Mouse (Mus musculus): Measurements from ENCODE around the gene Ccl9. TPM values are rescaled to one million over a fixed set of nuclear protein-coding genes. Genes with fewer than 3 reads are reported as not detected.

Gene Ccl9
- polyA plus RNA-seq, 1 experiment: 0.62 TPM

- Histone ChIP-seq H3K27me3 (ENCODE audit: control insufficient read depth, insufficient read depth, low read length) (no peaks in the 10 kb centered on the region), H3K4me3 (replicated peaks; ENCODE audit: insufficient read depth, low read depth, low read length) (no peak overlapping the region), H3K27ac (ENCODE audit: insufficient read depth, low read length) (no peak overlapping the region), H3K4me1 (ENCODE audit: control insufficient read depth, insufficient read depth, low read length) (peaks cover 6% of the 10 kb centered on the region)
- DNase-seq: no peak
- 100% methylated on average over 1 of the region's 1 CpGs for WGBS
- TF ChIP-seq CTCF (IDR thresholded peaks at IDR 0.05; ENCODE audit: borderline replicate concordance, insufficient read depth, low read depth, low read length) (no peak), POLR2A (IDR thresholded peaks at IDR 0.05; ENCODE audit: borderline replicate concordance, insufficient read depth, low read length) (no peak)
Observed at GRCm38 (mm10) chr11:83533192-83533591, 45.2 kb downstream of the Ccl9 start.

DNA sequence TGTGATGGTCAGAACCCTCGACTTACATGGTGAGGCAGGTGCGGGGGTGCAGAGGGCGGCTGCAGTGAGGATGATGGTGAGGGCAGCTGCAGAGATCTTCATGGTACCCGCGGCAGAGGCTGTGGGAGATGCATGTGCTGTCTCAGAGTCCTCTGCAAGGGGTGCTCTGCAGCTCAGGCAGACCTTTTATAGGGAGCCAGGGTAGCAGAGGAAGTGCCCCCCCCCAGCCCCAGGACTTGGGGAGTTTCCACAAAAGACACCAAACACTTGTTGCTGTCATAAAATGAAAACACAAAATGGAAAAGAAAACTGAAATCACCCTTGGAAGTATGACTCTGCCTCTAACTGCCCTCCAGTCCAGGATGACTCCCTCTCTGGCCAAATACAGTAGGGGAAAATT lies 48.1 kb downstream of the Ccl9 start, which contains the start of gene Ccl5:
Gene Ccl5, minus strand, starts transcription at position 159 of the 400 bp plus-strand sequence.
- no peak for DNase-seq
- Histone ChIP-seq H3K27ac (ENCODE audit: insufficient read depth, low read length) (no peak within 1 kb of the TSS), H3K4me3 (replicated peaks; ENCODE audit: insufficient read depth, low read depth, low read length) (no peak within 1 kb of the TSS), H3K4me1 (ENCODE audit: control insufficient read depth, insufficient read depth, low read length) (peaks cover 6% of the 10 kb centered on the region), H3K27me3 (ENCODE audit: control insufficient read depth, insufficient read depth, low read length) (no peaks in the 10 kb centered on the region)
- no peak for TF ChIP-seq POLR2A (IDR thresholded peaks at IDR 0.05; ENCODE audit: borderline replicate concordance, insufficient read depth, low read length)
- TF ChIP-seq CTCF (IDR thresholded peaks at IDR 0.05; ENCODE audit: borderline replicate concordance, insufficient read depth, low read depth, low read length): no peak
- WGBS: 87% methylated on average over 5 of the region's 5 CpGs

- no peak for DNase-seq
- H3K27me3 ChIP-seq (ENCODE audit: control insufficient read depth, insufficient read depth, low read length): no peaks in the 10 kb centered on the region
- no peak for TF ChIP-seq POLR2A (IDR thresholded peaks at IDR 0.05; ENCODE audit: borderline replicate concordance, insufficient read depth, low read length)
- no peak for TF ChIP-seq CTCF (IDR thresholded peaks at IDR 0.05; ENCODE audit: borderline replicate concordance, insufficient read depth, low read depth, low read length)
- WGBS: 27% methylated on average over 12 of the region's 12 CpGs
- H3K27ac ChIP-seq (ENCODE audit: insufficient read depth, low read length): no peak overlapping the region
- no peak overlapping the region for H3K4me3 ChIP-seq (replicated peaks; ENCODE audit: insufficient read depth, low read depth, low read length)
- H3K4me1 ChIP-seq (ENCODE audit: control insufficient read depth, insufficient read depth, low read length): no peaks in the 10 kb centered on the region
Observed at GRCm38 (mm10) chr11:83529024-83529423, 49.4 kb downstream of the Ccl9 start.

Other genes with a start within 250 kb of the Ccl9 start
- 121 and 126 TPM in 2 replicates for gene Rasl10b, start 169.5 kb downstream of the Ccl9 start, polyA plus RNA-seq (2012; rRNA removed)
- gene Gas2l2, start 149.2 kb downstream of the Ccl9 start, polyA plus RNA-seq (2012; rRNA removed): 0.16 and 0.22 TPM in 2 replicates
- gene 1700020L24Rik, start 141.0 kb downstream of the Ccl9 start, polyA plus RNA-seq (2012; rRNA removed): 1.5 and 3.1 TPM in 2 replicates
- gene Mmp28, start 115.6 kb downstream of the Ccl9 start, polyA plus RNA-seq (2012; rRNA removed): 4.3 and 4.8 TPM in 2 replicates
- 60.0 and 60.1 TPM in 2 replicates for gene Taf15, start 105.5 kb downstream of the Ccl9 start, polyA plus RNA-seq (2012; rRNA removed)
- gene Heatr9, start 56.5 kb downstream of the Ccl9 start, polyA plus RNA-seq (2012; rRNA removed): not detected in 2 replicates
- gene Ccl5, start 48.1 kb downstream of the Ccl9 start, polyA plus RNA-seq (2012; rRNA removed): 0.85 and 1.3 TPM in 2 replicates
- 1.0 and 1.7 TPM in 2 replicates for gene Ccl6, start 14.5 kb upstream of the Ccl9 start, polyA plus RNA-seq (2012; rRNA removed)
- not detected in 2 replicates for gene Rpl9-ps1, start 67.0 kb upstream of the Ccl9 start, polyA plus RNA-seq (2012; rRNA removed)
- gene Ccl3, start 70.7 kb upstream of the Ccl9 start, polyA plus RNA-seq (2012; rRNA removed): 0.25 and 0.41 TPM in 2 replicates
- 0.25 and 0.32 TPM in 2 replicates for gene Ccl4, start 83.9 kb upstream of the Ccl9 start, polyA plus RNA-seq (2012; rRNA removed)
- 0.51 and 1.1 TPM in 2 replicates for gene Wfdc17, start 125.4 kb upstream of the Ccl9 start, polyA plus RNA-seq (2012; rRNA removed)
- 3.0 and 5.3 TPM in 2 replicates for gene Wfdc18, start 130.4 kb upstream of the Ccl9 start, polyA plus RNA-seq (2012; rRNA removed)
- gene Wfdc21, start 168.3 kb upstream of the Ccl9 start, polyA plus RNA-seq (2012; rRNA removed): 0.36 TPM in 1 of 2 replicates, not detected in the other
- gene Heatr6, start 175.1 kb upstream of the Ccl9 start, polyA plus RNA-seq (2012; rRNA removed): 17.4 and 19.0 TPM in 2 replicates

Data from cerebellum, adult 2 months (tissue).